Mouse (Mus musculus) cerebellum, adult (tissue): ENCODE measurements around the gene Magi1.

Experiments
- ATAC-seq: cut with Nextera tagmentation; 2 replicates; pipeline ENCODE4 v1.9.2; 2017; ENCODE audit warnings: mild to moderate bottlenecking, moderate library complexity, mixed read lengths; ENCODE audit not compliant: insufficient number of reproducible peaks, low FRiP score, low TSS enrichment

Gene Magi1

DNA sequence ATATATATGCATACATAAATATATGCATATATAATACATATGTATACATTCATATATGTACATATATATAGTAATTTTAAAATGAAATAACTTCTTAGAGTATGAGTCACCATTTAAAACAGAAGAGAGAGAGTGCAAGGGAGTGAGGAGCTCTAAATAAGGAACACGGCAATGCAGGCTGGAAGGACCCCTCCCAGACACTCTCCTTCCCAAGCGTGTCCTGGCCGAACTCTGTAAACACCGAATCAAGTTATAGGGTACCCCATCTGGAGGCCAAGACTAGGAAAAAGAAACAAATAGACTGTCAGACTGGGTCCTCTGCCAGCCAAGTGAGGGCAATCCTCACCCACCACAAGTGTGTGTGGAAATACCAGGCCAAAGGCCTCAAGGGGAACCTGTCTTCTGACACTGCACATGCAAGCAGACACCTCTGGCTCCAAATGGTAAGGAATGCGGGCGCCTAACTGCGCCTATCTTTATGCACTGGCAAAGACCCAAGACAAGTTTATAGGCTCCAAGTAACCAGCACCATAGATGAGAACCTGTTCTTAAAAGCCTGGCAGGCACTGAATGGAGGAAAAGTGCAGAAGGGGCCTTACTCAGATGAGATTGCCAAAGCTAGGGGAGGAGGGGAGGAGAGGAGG, 68.7 kb downstream of the Magi1 start:
- no peak for ATAC-seq

DNA sequence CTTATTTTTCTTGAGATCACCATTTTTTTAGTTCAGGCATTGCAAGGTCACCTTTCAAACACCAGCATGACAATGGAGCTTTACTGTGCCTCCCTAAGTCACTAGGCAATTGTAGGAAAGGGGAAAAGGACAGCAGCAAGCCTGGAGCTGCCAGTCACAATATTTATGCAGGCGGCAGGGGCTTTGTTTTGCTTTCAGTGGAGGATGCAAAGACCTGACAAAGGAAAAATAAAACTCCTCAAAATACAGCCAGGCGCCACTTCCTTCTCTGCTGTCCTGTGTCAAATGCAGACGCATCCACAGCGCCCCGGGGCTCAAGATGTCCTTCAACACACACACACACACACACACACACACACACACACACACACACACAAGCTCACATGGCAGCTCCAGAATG, 77.8 kb downstream of the Magi1 start:
- no peak for ATAC-seq

DNA sequence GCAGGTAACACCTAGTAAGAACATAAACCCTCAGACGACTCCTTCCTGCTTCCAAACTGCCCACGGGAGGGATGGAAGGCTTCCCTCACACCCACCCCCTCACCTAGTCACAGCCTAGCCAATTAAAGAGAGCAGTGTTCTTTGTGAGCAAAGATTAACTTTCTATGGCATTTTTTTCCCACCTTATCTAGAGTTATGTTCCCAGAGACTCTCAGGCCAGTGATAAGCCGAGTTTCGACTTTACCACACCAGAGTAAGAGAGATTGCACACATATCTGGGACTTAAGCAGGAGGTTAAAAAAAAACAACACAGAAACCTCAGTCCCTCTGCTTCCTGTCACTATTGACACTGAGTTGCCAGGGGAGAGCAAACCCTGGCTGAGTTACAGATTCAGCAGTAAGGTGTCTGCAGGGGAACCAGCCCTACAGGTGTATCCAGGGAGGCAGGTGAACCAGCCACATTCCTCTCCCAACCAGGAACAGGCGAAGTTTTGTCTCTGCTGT, 80.0 kb downstream of the Magi1 start:
- no peak for ATAC-seq

DNA sequence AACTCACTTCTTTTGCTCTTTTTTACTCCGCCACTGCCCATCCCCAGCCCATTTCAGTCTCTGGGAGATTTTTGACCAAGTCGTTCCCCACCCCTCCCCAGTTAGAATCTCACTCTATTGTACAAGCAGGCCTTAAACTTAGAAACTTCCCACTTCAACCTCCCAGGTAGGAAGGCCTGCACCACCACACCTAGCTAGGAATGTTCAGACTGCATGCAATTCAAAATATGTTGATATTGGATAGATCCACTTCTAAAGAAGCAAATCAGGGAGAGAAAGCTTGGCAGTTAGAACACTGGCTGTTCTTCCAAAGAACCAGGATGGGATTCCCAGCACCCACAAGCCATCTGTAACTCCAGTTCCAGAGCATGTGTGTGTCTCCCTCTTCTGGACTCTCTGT, 81.8 kb downstream of the Magi1 start:
- ATAC-seq = no peak

DNA sequence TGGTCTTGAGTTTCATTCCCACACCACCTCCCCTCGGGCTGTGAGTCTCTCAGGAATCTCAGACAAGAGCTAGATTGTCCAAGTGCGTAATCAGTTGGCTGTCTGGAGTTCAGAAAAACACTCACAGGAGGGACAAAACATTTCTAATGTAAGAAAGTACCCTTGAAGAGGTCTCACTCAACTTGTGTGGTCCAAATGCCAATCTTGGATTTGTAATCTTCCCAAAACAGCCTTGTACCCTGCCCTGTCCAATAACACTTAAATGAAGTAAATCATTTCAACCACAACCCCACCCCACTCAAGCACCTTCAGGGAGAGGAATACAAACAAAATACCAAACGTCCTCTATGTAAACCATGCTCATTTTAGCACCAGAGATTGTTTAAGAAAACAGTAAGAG, 82.8 kb downstream of the Magi1 start:
- ATAC-seq = no peak

DNA sequence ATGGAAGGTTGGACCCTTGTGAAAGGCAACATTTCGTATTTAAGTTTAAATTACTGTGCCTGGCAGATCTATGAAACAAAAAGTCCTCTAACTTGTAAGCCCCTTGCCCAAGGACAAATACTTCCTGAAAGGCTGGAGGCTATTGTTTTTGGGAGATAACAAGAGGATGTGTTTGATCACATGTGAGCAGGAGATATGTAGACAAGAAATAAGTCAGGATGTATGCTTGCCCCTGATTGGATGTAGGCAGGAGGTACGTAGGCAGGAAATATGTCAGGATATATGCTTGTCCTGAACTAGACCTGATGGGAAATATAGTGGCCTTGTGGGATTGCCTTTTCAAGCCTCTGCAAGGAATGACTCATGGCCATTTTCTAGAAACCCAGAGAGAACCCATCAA, 84.0 kb downstream of the Magi1 start:
- ATAC-seq = no peak

DNA sequence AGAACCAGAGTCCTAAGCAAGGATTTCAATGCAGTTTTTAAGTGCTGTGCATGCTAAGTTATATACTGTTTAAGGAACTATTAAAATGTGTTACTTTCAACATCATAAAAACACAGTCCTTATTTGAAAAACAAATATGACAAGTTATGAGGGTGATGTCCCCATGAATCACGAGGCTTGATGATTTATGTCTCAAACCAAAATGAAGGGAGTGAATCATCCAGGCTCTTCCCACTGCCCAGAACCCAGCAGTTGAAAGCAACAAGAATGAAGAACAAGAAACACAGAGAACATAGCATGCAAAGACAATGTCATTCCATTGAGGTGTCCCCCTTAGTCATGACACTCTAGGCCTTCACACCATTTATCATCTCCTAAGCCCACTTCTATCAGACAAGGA, 85.9 kb downstream of the Magi1 start:
- ATAC-seq = no peak

DNA sequence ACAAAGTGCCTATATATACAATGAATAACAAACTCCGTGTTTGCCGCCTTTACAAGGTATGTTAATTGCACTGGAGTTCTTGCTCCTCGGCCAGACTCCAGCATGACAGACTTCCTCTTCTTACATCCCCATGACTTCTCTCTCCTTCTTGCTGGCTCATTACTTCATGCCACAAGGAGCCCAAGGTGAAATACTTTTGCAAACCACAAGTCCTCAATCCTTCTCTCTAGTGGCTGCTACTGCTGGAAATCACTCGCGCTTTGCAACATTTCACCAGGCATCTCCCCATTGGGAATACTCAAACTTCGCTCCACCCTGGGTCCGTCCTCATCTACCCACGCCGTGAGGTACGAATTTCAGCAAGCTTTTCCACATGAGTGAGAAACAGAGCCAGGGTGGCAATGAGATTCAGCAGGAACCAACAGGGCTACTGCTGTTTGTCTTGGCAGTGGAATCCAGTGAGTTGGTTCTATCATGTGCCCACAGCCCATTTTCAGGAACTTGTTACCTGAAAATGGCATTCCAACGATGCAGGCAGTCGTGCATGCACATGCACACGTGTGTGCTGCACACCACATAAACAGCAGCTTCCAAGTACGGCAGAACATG, 88.3 kb downstream of the Magi1 start:
- no peak for ATAC-seq

DNA sequence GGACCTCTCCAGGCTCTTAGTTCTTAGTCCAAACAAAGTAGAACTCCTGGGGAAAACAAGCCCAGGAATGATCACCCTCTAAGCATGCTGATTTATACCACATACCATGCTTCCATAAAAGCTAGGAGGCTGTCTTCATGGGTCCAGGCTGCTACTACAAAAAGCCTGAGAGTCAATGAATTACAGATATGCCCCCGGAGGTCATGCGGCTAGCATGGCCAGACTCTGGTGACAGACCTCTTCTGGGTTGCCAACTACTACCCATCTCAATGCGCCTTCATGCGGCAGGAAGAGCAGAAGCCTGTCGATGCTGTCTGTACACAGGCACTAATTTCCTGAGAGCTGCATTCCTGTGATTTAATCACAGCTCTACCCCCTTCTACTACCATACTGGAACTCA, 92.9 kb downstream of the Magi1 start:
- no peak for ATAC-seq

DNA sequence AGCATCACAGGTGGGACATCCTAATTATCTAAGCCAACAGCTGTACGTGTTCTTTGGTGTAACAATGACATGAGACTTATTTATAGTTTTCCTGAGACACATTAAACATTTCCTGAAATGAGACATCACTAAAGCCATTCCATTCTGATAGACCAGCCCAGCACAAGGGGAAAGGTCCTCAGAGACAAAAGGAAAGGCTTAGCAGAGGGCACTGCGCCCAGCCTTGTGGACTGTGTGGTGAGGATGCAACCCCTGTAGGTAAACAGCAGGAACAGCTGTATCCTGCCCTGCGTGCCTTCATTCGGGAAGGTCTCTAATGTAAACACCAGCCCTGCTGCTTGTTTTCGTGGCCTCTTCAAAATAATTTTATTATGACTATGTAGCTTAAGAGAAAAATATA, 94.3 kb downstream of the Magi1 start:
- no peak for ATAC-seq

DNA sequence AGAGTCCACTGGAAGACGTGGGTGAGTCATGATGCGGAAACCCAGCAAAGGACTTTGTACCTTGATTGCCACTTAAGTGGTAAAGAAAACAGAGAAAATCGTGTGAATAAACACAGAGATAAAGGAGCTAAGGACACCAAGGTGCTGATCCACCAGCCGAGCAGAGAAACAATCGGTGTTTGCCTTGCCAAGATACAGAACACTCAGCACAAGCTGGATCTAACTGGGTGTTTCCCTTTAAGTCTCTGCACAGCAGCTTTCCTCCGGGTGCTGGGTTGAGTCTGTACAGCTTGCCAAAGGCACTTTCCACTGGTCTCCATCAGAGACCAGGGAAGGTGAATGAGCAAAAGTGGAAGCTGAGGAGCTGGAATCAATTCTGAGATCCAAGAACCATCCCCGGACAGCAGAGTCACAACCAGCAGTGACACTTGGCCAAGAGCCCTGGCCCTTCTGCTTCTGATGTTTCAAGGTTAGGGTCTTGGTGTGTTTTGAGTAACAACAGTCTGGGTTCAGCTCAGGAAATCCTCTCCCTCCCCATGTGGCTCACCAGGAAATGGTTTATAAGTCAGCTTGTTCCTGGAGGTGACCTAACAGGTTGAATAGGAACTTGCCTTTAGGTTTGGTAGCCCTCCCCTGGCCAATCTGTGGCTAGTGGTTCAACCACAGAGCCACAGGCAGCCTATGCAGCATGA, 96.9 kb downstream of the Magi1 start:
- no peak for ATAC-seq

DNA sequence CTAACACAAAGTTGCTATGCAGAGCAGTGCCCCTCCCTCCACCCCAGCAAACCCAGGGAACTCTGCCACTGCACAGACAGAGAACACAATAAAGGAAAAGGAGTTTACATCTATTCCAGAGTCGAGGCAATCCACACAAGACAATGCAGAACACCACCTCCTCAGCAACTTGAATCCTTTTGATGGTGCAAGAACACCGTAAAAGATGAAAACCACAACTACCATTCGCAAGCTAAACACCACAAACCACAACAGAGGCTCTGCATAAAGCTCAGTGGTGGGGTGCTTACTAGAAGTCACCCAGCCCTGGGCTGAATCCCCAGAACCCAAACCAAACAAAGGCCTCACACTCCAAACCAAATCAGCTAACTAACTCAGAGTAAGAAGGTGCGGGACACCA, 99.4 kb downstream of the Magi1 start:
- ATAC-seq = no peak

DNA sequence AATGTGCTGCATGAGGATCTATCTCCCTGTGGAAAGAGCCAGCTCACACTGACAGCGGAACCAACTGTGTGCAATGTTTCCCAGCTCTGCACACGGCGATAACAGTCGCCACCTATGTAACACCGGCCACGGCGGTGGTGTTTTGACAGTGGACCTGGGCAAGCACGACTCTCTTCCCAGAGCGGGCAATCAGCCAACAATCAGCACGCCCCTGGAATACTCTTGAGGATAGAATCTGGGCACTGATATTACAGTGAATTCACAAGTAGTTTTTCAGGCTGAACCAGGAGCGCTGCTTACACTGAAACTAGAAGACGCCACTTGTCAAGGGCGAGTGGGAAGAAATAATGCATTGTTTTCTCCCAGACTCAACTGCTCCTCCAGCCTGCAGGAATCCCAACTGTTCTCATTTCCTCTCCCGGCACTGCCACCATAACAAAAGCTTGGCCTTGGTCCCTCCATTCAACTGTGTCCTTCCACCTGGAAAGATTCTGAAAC, 100.3 kb downstream of the Magi1 start:
- ATAC-seq = peak; percentile 62

DNA sequence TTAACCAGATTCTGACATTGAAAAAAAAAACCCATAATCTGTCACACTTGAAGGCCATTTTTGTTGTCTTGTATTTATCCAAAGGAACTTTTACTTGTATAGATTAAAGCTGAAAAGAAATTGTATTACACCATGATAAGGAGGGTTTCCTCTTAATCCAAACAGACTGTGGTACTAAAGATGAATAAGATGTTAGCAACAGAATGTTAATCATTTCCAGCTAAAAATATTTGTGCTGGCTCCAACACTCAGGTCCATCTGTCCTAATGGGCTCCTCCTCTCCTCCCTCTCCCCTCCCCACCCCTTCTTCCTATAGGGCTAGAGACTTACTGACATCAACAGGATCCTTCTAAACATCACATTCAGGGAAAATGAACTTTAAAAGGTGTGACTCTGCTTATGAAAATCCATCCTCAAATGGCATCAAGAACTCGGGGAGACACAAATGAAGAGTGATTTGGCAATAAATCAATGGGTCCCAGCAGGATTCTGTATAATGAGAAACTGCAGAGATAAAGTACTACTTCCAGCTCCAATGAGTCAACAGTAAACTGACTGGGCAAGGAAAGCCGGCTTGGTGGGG, 102.0 kb downstream of the Magi1 start:
- no peak for ATAC-seq

DNA sequence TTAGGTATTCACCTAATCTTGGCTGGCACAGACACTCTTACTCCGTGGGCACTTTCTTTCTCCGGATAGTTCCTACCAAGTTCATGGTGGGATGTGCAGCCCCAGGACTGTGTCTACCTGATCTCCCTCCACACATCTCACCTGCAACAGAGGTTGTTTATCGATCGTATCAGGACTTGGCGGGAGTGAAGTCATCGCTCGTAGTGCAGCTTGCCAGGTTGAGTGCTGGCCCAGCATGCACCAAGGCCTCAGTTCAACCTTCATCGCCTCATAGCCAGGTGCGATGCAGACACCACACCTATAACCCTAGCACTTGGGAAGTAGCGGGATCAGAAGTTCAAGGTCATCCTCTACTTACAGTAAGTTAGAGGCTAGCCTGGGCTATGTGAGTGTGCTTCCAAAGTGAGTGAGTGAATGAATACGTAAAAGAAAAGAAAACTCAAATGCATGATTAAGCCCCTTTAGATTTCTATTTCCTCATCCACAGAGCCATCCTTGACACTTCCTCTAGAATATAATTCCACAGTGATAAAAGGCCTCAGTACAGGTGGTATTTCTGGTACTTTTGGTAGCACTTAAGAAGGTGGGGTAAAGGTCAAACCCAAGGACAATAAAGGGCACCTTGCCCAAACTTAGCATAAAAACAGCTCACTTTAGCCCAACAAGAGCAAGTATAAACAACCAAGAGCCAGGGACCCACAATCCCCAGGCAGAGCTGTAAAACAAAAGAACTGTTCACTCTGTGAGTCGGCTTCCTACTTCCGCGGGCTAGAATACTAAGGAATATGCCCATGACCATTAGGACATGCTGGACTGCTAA, 103.2 kb downstream of the Magi1 start:
- no peak for ATAC-seq

DNA sequence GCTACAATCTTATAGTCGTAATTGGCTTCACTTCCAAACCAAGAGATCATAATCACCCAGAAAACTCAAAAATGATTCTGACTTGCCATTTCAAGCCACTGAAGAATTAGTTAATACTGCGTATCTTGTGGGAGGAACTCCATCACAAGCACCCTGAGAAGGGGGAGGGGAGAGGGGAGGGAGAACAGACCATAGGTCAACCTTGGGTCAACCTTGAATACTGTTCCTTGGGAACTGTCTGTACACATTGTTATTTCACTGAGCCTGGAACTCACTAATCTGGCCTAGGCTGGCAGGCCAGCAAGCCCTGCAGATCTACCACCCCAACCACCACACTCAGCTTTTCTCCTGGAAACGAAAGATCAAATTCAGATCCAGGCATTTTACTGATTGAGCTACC, 106.2 kb downstream of the Magi1 start:
- no peak for ATAC-seq

DNA sequence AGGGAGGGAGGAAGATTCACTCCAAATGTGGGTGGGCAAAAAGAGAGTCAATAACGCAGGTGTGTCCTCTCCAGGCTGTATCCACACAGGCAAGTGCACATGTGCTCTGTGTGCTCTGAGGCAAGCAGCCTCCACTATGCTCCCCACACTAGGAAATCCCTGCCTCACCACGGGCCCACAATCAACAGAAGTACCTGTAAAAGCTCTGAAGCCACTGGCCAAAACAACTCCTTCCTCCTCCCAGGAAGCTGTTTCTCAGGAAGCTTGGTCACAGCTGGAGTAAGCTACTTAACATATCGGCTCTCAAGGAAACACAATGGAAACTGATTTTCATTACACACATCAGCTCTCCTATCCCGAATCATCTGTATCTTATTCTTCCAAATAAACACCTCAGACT, 107.0 kb downstream of the Magi1 start:
- ATAC-seq = no peak

DNA sequence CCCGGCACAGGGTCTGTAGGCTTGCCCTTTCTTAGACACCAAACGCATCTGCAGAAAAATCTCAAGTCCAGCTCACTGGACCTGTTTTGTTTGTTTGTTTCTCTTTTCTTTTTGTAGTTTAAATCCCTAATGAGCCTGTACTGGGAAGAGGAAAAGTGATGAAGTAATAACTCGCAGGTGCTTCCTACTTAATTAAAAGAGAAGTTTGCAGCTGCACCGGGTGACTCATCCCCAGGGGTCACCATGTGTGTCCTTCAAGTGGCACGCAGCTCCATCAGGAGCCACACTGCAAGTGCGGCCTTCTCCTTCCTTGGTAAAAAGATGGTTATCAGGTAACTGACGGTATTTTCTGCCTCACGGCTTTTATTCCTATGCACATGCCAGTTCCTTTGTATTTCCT, 112.5 kb downstream of the Magi1 start:
- ATAC-seq = no peak

DNA sequence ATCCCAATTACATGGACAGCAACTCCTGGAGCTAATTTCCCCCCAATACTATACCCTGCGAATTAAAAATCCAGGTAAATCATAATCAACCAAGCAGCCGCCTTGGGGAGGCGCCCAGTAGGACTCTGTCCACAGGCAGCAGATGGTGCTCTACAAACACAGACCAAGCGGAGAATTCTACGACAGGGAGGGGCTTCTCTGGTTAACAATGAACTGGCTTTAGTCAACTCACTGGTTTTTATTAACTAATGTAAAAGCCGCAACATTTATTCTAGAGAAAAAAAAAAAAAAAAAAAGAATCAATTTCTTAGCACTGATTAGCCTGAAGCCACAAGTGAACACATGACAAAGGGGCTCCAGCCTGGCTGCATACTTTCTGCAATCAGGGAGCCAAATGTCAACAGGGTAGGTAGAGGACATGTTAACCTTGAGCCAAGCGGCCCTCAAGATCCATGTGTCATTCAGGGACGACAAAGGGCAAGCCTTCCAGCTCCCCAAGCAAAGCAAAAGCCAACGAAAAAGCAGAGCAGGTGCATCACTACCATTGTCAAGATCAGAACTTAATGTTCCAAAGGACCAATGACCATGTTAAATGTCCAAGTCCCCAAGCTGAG, 114.0 kb downstream of the Magi1 start:
- 0 out of 2 replicates have a peak, but pooled peaks have one; percentile 46 for ATAC-seq

DNA sequence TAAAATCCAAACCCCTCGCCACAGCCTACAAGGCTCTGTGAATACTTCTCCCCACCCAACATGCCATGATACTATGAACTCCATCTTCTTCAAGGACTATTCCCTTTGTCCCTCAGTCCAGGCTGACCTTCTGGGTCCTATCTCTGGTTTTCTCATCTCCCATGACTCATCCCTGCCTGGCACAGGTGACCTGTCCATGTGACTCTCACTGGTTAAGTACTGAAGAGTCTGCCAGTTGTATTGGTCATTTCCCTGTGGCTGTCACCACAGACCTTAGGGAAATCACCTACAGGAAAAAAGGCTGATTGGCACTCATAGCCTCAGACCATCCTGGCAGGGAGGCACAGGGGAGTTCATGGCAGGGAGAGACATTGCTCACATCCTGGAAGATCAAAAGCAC, 117.8 kb downstream of the Magi1 start:
- ATAC-seq = no peak
